Mouse (Mus musculus) layer of hippocampus, adult 18-20 months (tissue): Measurements from ENCODE around the gene Rph3a. TPM values are rescaled to one million over a fixed set of nuclear protein-coding genes. Genes with fewer than 3 reads are reported as not detected.

ENCODE experiments used
- DNase-seq, 2 experiments: peaks; one replicate each; pipeline ENCODE4 v3.0.0; 2022; ENCODE audit warnings: low spot score in 2 of 2
- long read RNA-seq: library from polyadenylated mRNA; stranded (forward); transcript quantifications from one replicate; pipeline ENCODE4 v2.0.0, GENCODE M21; 2021
- total RNA-seq, 2 experiments: library from RNA; stranded (reverse); gene quantifications; 2 replicates each; pipeline ENCODE4 v1.2.3; 2021

The Rph3a gene
- 100 to 1,000 TPM; 217 to 224 TPM for total RNA-seq
- long read RNA-seq, partial matches to known transcripts = 54 of 310 reads
- long read RNA-seq, other reads (novel, unspliced or antisense) = 256 of 310 reads

DNA sequence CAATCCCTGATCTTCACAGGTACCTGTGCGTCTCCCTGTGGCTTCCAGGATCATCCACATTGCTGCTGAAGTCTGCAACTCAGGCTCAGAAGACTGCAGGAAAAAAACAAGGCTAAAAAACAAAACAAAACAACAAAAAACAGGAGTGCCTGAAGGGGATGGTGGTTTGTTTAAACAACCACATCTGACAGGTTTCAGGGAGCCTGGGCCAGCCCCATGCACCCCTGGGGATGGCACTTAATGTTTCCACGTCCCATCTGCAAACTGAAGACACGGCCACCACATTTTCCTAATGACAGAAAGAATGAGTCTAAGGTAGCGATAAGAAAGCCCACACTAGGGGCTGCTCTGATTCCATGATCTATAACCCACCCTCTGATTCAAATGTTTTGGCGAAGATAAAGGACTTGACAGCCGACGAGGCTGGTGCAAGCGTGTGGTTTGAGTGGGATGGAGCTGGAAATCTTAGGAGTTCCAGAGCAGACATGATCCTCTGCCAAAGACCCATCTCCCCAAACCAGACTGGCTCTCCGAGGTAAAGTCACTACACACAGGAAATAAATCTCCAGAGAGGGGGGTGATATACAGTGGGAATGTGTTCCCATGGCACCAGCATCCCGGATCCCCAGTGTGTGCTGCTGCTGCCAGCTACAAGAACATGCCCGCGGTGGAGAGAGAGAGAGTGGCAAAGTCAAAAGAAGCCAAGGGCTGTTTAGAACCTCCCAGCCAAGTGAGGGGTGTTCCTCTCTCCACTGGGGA, at the start of gene Rph3a:
TSS of gene Rph3a (minus strand) at position 282 of the 759 bp plus-strand sequence.
- peak in 1 of 2 experiments; percentile 53 for DNase-seq

DNA sequence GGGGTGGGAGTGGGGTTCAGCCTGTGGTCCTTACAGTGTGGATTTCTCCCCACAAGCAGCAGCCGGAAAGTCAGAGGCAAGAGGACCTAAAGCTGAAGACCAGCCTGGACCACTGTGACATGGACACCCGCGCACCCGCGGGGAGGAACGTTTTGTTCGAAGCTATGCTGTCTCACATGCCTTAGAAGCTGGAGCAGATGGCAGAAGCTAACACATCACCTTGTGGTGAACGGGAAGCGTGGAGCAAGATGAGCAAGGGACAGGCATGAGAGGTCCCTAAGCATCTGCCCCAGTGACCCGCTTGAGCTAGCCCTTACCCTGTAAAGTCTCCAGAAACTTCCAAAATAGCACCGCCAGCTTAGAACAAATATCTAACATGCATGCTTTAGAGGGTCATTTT, 48.4 kb upstream of the Rph3a start:
- DNase-seq = no peak

DNA sequence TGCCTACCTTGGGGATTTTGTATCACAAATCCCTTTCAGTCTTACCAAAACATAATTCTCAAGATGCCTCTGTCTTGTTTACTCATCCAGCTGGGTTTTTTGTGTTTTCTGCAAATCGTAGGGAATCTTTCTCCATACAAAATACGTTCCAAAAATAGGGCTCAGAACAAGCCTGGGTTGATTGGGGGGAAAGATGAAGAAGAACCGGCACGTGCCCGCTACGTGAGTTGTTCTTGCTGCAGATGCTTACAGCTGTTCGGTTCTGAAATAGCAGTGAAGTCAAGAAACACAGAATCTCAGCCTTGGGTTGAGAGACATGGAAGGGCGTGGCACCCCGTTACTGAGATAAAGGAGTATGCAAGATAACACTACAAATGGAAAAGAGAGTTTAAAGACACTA, 44.0 kb upstream of the Rph3a start:
- no peak for DNase-seq

DNA sequence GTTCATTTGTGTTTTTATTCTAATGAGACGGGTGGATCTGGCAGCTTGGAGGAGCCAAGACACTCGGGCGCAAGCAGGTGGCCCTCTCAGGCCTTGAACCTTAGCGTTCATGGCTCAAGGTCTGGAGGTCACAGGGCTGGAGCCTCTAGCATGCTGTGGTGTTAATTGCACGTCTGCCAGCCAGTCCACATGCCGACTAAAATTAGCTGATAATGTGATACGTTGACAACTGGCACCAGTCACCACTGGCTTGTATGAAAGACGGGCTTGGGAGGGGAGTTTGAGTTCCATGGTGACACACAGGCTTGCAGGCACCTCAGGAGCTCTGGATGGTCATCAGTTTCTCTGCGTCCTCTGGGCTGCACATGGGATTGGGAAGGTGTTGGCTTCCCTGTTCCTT, 31.9 kb upstream of the Rph3a start:
- no peak for DNase-seq

DNA sequence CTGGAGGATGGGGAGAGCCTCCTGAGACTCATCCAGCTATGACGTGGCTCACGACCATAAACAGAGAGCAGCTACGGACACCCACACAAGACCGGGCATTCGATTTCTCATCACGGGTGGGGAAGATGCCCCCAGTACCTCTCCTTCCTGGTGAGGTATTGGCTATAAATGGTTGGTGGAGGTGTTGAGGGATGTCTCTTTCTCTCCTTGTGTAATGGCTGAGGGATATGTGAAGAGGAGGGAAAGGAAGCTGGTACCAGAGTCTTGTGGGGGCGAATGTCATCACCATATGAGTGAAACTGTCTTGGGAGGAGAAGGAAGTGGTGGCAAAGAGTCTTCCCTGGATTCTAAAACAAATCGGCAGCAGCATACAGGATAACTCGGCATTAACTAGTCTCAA, 29.6 kb upstream of the Rph3a start:
- DNase-seq = no peak

GRCm38 (mm10) chr5:121030161-121030560, 20.3 kb upstream of the Rph3a start:
- DNase-seq = no peak

DNA sequence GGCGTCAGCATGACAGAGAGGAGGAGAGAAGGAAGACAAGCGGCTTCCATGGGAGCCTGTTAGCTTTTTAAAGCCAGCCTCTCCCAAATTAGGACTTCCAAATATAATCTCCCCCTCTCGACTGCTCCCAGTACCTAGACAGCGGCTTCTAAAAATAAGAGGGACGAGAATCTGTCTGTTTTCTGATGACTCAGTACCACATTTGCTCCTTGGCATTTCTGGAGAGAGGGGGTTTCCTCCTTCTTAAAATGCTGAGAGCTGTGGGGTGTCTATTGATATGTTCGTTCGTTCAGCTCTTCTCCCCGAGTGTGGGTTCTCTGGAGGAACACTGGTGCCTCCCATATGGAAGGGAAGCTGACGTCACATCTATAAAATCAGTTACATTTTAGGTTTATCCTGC, 9.6 kb upstream of the Rph3a start:
- peak in 1 of 2 experiments; percentile 41 for DNase-seq

DNA sequence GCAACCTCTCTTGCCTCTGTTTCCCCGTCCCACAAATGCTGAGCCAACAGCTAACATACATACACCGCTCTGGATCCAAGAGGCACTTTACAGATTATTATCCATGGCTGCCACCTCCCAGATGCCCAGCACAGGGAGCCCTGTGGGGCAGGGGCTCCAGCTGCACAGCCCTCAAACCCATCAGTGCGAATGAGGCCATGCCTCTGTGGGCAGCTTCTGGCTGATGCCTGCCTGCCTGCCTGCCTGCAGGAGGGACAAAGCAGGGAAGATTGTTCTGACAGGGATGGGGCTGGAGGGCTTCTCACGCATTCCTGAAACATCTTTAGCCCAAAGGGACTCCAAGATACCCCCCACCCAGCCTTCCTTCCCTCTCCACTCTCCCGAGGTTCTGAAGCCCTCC, 7.8 kb upstream of the Rph3a start:
- DNase-seq = no peak

DNA sequence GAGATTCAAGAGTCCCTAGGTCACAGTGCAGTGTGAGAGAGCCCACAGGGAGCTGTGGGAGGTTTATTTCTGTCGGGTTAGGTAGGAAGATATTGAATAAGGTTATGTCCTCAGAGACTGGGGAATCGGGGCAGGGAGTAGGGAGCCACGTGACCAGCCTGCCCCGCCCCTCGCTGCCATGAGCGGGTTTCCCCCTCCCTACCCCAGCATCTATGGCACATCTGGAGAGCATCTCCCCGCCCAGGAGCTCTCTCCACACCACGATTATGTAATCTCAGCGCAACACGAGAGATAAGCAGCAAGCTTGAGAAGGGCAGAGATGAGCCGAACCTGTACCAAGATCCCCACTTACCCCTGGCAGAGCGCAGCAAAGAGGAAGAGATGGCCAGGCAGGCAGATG, 6.5 kb upstream of the Rph3a start:
- DNase-seq = no peak

GRCm38 (mm10) chr5:121014496-121014895, 4.6 kb upstream of the Rph3a start:
- no peak for DNase-seq

DNA sequence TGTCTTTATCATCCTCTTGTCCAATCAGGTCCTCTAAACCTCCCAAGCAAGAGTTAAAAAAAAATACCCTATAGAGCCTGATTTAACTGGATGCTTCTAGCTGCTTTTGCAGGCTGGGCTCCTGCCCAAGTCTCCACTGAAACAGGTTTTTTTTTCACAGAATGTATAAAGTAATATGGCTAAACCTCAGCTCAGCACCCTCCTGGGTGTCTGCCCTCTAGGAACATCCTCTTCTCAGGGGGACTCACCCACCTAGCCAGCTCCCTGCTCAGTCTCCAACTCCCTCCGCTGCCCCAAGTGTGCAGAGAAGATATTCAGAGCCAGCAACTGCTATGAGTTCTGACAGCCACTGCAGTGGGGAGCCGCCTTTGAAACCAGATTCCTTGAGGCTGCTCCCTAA, 2.1 kb upstream of the Rph3a start:
- no peak for DNase-seq

GRCm38 (mm10) chr5:121009406-121009805, 486 bp downstream of the Rph3a start:
- DNase-seq = peak; percentile 68 to 77

- peak in 1 of 2 experiments; percentile 45 for DNase-seq
Observed at GRCm38 (mm10) chr5:121008411-121009239, 1.3 kb downstream of the Rph3a start.

- no peak for DNase-seq
Observed at GRCm38 (mm10) chr5:121007563-121007962, 2.3 kb downstream of the Rph3a start.

DNA sequence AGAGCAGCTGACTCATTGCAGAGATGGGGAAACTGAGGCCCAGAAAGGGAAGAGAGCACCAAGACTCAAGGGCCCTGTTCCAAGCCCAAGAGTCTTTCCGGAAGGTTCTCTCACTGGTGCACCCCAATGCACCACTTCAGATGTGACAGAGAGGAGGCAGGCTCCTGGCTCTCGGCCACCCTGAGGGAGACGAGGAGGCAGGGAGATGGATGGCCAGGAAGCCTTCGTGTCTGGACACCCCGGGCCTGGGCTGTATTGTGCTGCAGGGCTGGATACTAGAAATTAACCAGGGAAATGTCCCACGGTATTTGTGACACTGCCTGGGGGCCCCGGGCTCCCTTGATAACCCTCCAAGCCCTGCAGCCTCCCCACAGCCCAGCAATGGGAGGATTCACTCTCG, 2.8 kb downstream of the Rph3a start:
- no peak for DNase-seq

- no peak for DNase-seq
Observed at GRCm38 (mm10) chr5:121006176-121006575, 3.7 kb downstream of the Rph3a start.

- DNase-seq = peak in 1 of 2 experiments; percentile 65
Observed at GRCm38 (mm10) chr5:121003781-121004180, 6.1 kb downstream of the Rph3a start.

- DNase-seq = no peak
Observed at GRCm38 (mm10) chr5:120999573-120999972, 10.3 kb downstream of the Rph3a start.

DNA sequence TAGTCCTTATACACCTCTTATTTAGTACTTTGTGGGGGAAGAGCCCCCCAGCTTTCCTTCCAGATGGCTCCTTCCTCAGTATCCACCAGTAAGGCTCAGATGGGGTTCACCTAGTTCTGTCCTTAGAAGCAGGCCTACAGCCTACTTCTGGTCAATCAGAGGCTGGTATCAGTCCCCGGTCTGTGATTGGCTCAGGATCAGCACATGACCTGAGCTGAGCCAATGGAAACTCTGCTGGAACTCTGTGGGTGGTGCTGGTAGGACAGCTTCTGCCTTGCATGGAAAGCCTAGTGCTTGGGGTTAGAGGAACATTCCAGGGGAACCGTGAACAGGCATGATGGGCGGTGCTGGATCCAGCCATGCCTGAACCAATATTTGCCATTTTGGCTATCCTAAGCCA, 21.5 kb downstream of the Rph3a start:
- DNase-seq = no peak

DNA sequence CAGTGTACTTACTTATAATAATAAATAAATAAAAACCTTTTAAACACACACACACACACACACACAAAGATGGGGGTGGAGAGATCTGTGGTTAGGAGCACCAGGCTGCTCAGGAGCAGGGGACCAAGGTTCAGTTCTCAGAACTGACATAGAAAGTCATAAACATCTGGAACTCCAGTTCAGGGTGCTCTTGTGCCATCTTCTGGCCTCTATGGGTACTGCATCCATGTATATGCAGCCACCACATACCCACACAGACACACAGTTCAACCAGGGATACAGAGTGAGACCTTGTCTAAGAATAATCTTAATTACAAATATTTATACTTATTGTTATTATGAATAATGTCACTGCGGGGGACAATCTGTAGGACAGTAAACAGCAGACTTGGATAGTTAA, 26.9 kb downstream of the Rph3a start:
- no peak for DNase-seq

- DNase-seq = no peak
Observed at GRCm38 (mm10) chr5:120981211-120981610, 28.7 kb downstream of the Rph3a start.

DNA sequence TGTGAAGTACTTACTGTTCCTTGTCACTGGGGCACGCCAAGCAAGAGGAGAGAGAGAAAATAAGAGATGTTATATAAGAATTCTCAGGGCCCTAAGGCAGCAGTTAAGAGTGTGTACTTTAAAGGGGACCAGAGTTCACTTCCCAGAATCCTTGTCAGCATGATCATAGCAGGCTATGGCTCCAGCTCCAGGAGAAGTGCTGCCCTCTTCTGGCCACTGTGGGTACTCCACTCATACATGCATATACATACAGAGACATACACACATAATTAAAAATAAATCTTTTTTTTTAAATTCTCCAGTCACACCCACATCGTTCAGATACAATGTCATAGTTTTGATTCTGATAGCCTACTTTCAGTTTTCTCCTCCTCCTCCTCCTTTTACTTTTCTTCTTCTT, 29.8 kb downstream of the Rph3a start:
- no peak for DNase-seq
